25 mouse cellular contexts compared by ENCODE assay signal in genomic region chr17:31266321-31266950, GRCm38 (mm10). TPM values are rescaled to one million over a fixed set of nuclear protein-coding genes. Genes with fewer than 3 reads are reported as not detected.
DNase-seq lines count a peak whose midpoint lies in the region; ATAC-seq and TF ChIP-seq lines count a peak whose summit lies in the region.
"Had no signal": no experiment of that assay in that cellular context is flagged by ENCODE, and none has a peak within 500 bp of the region (broad histone marks: within the 10 kb centered on the region; RNA-seq: fewer than 3 reads in every experiment).

No protein-coding gene starts in this region.

- H3K4me2 ChIP-seq in stomach, postnatal 0 days (replicated peaks; ENCODE audit: low read depth): no peak overlapping the region
- H3K4me2 ChIP-seq: embryonic facial prominence, embryonic 13.5 days; heart, embryonic 13.5 days; hindbrain, embryonic 15.5 days; limb, embryonic 13.5 days; liver, embryonic 13.5 days; lung, embryonic 15.5 days; neural tube, embryonic 12.5 days; stomach, embryonic 15.5 days had no signal

- no peak for DNase-seq in testis, postnatal 14 days (ENCODE audit: low spot score)
- DNase-seq in T-cell, adult 2 months (ENCODE audit: low spot score): peak; percentile 61
- DNase-seq in stomach, postnatal 0 days (ENCODE audit: low spot score): no peak
- DNase-seq in frontal cortex, postnatal 10 days (ENCODE audit: low spot score in 2 of 2): no peak
- DNase-seq in neural tube, embryonic 10.5 days (ENCODE audit: extremely low spot score, low spot score): no peak
- no peak for DNase-seq in left cerebral cortex, postnatal 10 days (ENCODE audit: extremely low spot score in 1 of 2, low spot score in 2 of 2)
- DNase-seq: cerebellum, adult 9-11 months; kidney, postnatal 4 days; layer of hippocampus, adult 9-11 months; liver, embryonic 13.5 days; right cerebral cortex, postnatal 4 days had no signal

- intact Hi-C loops in left cerebral cortex, postnatal 10 days (cut with DNase I): no loop called here

- TF ChIP-seq POLR2A in testis, adult 2 months (IDR thresholded peaks at IDR 0.05; ENCODE audit: control insufficient read depth, low read depth, low read length): peak; percentile 23; the same call in 1 of the 2 replicates

- no peak for TF ChIP-seq EP300 in stomach, postnatal 0 days (optimal IDR thresholded peaks at IDR 0.05)

- ATAC-seq in stomach, postnatal 0 days (ENCODE audit: low FRiP score, low TSS enrichment): 0 out of 2 replicates have a peak, but pooled peaks have one; percentile 25
- ATAC-seq: forebrain, embryonic 16.5 days; intestine, embryonic 16.5 days had no signal

- H3K4me1 ChIP-seq in testis, adult 2 months (ENCODE audit: control insufficient read depth, insufficient read depth, low read length): no peaks in the 10 kb centered on the region; the same call in 1 of the 2 replicates
- no peaks in the 10 kb centered on the region for H3K4me1 ChIP-seq in stomach, postnatal 0 days (replicated peaks; ENCODE audit: control insufficient read depth, insufficient read depth)
- H3K4me1 ChIP-seq: lung, embryonic 15.5 days; neural tube, embryonic 12.5 days; stomach, embryonic 15.5 days had no signal

- H3K36me3 ChIP-seq in testis, adult 2 months (ENCODE audit: control insufficient read depth, insufficient read depth, low read length): peaks cover 1% of the 10 kb centered on the region; the same call in 1 of the 2 replicates
- H3K36me3 ChIP-seq in stomach, postnatal 0 days (ENCODE audit: control insufficient read depth, insufficient read depth, low read length): no peaks in the 10 kb centered on the region
- H3K36me3 ChIP-seq: embryonic facial prominence, embryonic 13.5 days; heart, embryonic 13.5 days; hindbrain, embryonic 15.5 days; limb, embryonic 13.5 days; liver, embryonic 13.5 days; lung, embryonic 15.5 days; midbrain, embryonic 10.5 days; neural tube, embryonic 12.5 days; stomach, embryonic 15.5 days had no signal

- no peak overlapping the region for H3K27ac ChIP-seq in testis, adult 2 months (ENCODE audit: control insufficient read depth, insufficient read depth, low read depth, low read length)
- H3K27ac ChIP-seq in stomach, postnatal 0 days (replicated peaks): no peak overlapping the region
- H3K27ac ChIP-seq: embryonic facial prominence, embryonic 13.5 days; heart, embryonic 13.5 days; hindbrain, embryonic 15.5 days; limb, embryonic 13.5 days; liver, embryonic 13.5 days; lung, embryonic 15.5 days; macrophage; midbrain, embryonic 10.5 days; neural tube, embryonic 12.5 days; stomach, embryonic 15.5 days had no signal

- H3K9ac ChIP-seq in stomach, postnatal 0 days (ENCODE audit: low read length): no peak overlapping the region
- H3K9ac ChIP-seq: embryonic facial prominence, embryonic 13.5 days; heart, embryonic 13.5 days; hindbrain, embryonic 15.5 days; limb, embryonic 13.5 days; liver, embryonic 13.5 days; lung, embryonic 15.5 days; neural tube, embryonic 12.5 days; stomach, embryonic 15.5 days had no signal

- H3K4me3 ChIP-seq in testis, adult 2 months (ENCODE audit: control insufficient read depth, low read depth, low read length): no peak overlapping the region
- H3K4me3 ChIP-seq in stomach, postnatal 0 days (ENCODE audit: low read depth, low read length): no peak overlapping the region
- H3K4me3 ChIP-seq: embryonic facial prominence, embryonic 13.5 days; heart, embryonic 13.5 days; hindbrain, embryonic 15.5 days; limb, embryonic 13.5 days; liver, embryonic 13.5 days; lung, embryonic 15.5 days; midbrain, embryonic 10.5 days; neural tube, embryonic 12.5 days; stomach, embryonic 15.5 days had no signal

- WGBS in stomach, postnatal 0 days: 72% methylated on average over 7 of the region's 7 CpGs

- TF ChIP-seq CTCF in testis, adult 2 months (IDR thresholded peaks at IDR 0.05; ENCODE audit: control insufficient read depth, insufficient read depth, insufficient replicate concordance, low read depth, low read length): no peak
- no peak for TF ChIP-seq CTCF in stomach, postnatal 0 days (IDR thresholded peaks at IDR 0.05; ENCODE audit: low read depth)

- no peaks in the 10 kb centered on the region for H3K27me3 ChIP-seq in testis, adult 2 months (ENCODE audit: control insufficient read depth, insufficient read depth, low read length)
- H3K27me3 ChIP-seq in stomach, postnatal 0 days (ENCODE audit: control insufficient read depth, insufficient read depth, low read length): no peaks in the 10 kb centered on the region
- H3K27me3 ChIP-seq: embryonic facial prominence, embryonic 13.5 days; heart, embryonic 13.5 days; hindbrain, embryonic 15.5 days; limb, embryonic 13.5 days; liver, embryonic 13.5 days; lung, embryonic 15.5 days; neural tube, embryonic 12.5 days; stomach, embryonic 15.5 days had no signal

- no peaks in the 10 kb centered on the region for H3K9me3 ChIP-seq in stomach, postnatal 0 days (ENCODE audit: control insufficient read depth, low read length)
- H3K9me3 ChIP-seq: embryonic facial prominence, embryonic 13.5 days; heart, embryonic 13.5 days; hindbrain, embryonic 15.5 days; limb, embryonic 13.5 days; liver, embryonic 13.5 days; lung, embryonic 15.5 days; midbrain, embryonic 10.5 days; neural tube, embryonic 12.5 days; stomach, embryonic 15.5 days had no signal

RNA-seq across cellular contexts. Expression of gene Rsph1, which starts 10.7 kb away (rescaled TPM):
- polyA plus RNA-seq in testis, adult 2 months (2012; rRNA removed): 550 and 601 TPM in 2 replicates
- 0.87 and 0.99 TPM in 2 replicates for polyA plus RNA-seq in stomach, postnatal 0 days (2015; fragmentation: Nextera tagmentation; extraction: Ambion mirVana)
- total RNA-seq in left cerebral cortex, postnatal 10 days (2021): 10 to 100 TPM; 12.1 to 14.2 TPM

RNA-seq across cellular contexts. Expression of gene Slc37a1, which starts 20.2 kb away (rescaled TPM):
- polyA plus RNA-seq in testis, adult 2 months (2012; rRNA removed): 7.2 and 7.7 TPM in 2 replicates
- polyA plus RNA-seq in stomach, postnatal 0 days (2015; fragmentation: Nextera tagmentation; extraction: Ambion mirVana): 14.7 and 16.6 TPM in 2 replicates
- 1 to 10 TPM; 6.7 to 7.5 TPM for total RNA-seq in left cerebral cortex, postnatal 10 days (2021)

RNA-seq across cellular contexts. Expression of gene Ubash3a, which starts 58.8 kb away (rescaled TPM):
- 0.54 and 0.85 TPM in 2 replicates for polyA plus RNA-seq in testis, adult 2 months (2012; rRNA removed)
- polyA plus RNA-seq in stomach, postnatal 0 days (2015; fragmentation: Nextera tagmentation; extraction: Ambion mirVana): 0.13 and 0.18 TPM in 2 replicates
- not detected for total RNA-seq in left cerebral cortex, postnatal 10 days (2021)
- total RNA-seq: gastrocnemius, adult 18-20 months; heart, postnatal 25 days had no signal
- polyA plus RNA-seq: forebrain, embryonic 16.5 days; hindbrain, embryonic 15.5 days had no signal

Comparison
In these comparisons a context has a peak if more than half of its experiments do, and no peak if none do; other contexts are left out.
1. RNA of gene Rsph1, which starts 10.7 kb away (polyA plus RNA-seq): 550 to 601 TPM in testis, adult 2 months; 0.87 to 0.99 TPM in stomach, postnatal 0 days; every median in the first group is over 100 times any median in the second.